Mouse (Mus musculus): ENCODE measurements around the gene Tbc1d16.

The Tbc1d16 gene

DNA sequence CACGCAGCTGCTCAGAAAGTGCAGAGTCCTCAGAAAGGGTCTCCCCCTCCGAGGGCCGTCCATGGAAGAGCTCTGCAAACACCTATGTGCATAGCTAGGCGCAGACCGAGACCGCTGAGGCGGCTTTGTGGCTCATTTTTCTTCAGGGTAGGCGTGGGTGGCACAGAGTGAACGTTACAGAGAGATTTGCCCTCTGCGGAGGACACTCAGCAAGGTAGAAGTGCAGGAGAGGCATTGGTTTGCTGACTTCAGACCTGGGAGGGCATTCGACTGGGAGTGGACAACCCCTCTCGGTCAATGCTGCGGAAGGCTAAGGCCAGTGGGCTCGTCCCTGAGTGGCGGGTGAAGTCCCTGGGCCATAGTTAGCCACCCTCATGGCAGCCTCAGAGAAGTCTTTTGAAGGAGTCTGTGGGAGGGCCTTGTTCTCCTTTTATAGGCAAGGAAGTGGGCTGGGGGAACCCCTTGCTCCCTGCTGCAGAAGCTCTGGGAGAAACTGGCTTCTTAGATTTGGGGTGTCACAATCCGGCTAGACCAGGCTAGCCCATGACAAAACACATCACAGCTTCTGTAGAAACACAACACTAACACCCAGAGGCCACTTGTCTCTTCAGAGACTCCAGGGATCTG is 84.8 kb downstream of the Tbc1d16 start:
- DNase-seq (ENCODE audit: low read depth) = peak; percentile 79

DNA sequence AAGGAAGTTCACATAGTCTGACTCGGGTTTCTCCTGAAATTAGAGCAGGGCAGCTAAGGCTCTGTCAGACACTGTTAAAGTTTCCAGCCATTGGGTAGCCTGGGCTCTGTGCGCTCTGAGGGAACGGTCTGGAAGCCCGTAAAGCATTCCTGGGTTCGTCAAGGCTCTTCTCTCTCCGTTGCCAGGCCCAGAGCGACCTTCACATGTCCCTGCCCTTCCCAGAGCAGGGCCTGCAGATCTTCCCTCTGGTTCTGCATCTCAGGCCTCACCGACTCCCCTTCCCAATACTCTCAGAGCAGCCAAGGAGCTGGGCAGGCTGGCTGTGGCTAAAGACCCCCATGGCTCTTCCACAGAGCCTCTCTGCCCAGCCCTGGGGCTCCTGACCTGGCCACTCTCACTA is 85.7 kb downstream of the Tbc1d16 start:
- no peak for DNase-seq (ENCODE audit: low read depth)

DNA sequence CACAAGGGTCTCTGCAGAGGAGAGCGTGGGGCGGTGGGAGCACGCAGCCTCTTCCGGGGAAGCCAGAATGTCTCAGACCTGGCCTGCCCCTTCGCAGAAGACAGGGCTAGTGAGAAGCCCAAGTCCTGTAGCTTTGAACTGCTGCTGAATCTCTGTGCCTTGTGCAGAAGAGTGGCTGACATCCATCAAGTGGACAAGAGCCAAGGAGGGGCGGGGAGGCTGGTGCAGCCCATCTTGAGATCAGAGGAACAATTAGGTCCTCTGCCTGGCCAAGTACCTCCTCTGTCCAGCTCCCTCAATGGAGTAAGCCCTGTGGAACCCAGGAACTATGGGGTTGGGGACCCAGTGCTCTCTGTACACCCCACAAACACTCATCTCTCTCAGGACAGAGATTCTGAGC is 89.3 kb downstream of the Tbc1d16 start:
- no peak for DNase-seq (ENCODE audit: low read depth)

DNA sequence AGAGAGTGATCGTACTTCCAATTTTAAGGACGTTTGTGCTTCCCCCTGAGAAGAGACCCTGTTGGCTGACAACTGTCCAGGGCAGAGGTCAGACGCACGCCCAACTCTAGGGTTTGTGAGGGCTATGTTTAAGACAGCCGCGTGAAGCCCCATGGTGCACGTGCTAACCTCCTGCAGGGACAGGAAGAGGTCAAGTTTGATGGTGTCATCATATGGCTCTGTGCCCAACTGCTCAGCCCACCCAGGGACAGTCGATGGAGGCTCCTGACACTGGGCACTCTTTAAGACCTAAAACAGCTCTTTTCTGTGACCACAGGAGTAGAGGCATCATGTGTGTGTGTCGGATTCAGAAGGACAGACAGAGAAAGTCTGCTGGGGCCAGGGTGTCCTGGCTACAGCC is 90.1 kb downstream of the Tbc1d16 start:
- DNase-seq (ENCODE audit: low read depth) = no peak

DNA sequence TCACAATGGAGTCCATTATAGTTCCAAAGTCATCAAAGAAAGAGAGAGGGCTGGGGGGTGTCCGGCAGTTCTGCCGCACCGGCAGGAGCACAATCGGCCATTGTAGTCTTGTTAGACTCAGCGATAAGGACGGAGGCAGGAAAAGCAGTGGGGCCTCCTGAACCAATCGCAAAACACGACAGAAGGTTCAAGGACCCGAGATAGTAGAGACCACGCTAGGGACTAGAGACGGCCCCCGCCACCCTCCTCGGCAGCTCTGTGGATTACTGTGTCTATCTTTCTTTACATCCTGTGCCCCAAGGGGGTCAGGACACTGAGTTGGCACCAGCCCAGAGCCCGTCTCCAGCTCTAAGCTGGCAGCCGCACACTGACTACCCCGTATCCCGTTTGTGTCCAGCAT is 93.7 kb downstream of the Tbc1d16 start:
- DNase-seq (ENCODE audit: low read depth) = peak; percentile 65

DNA sequence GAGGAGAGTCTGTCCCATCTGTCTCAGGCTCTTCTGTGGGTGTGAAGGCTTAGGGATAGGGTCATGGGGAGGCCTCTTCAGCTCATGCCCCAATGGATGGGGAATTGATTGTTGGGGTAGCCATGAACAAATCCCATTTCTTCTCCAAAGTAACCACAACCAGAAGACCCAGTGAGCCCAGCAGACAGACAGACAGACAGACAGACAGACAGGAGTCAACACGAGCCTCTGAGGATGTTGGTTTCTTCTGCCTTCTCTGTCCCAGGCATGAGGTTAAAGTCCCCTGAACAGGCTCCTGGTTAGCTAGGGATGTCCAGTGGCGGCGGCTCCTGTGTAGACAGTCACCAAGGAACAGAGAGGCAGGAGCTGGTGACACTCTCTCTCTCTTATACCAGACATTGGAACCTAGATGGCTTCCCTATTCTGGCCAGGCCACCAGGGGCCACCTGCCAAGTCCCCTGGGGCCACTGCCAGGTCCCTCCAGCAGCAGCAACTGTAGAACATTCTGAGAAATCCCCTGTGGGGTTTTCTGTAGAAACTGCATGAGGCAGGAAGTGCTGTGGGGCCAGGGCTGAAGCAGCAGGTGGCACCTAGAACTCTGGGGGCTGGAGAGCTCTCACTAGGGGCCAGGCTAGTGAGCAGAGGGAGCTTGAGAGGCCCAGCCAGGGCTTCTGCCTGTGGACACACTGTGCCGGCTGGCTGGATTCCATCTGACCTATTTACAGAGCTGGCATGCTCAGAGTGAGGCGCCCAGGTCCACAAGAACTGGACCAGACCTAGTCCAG is 94.7 kb downstream of the Tbc1d16 start:
- peak; percentile 87 for DNase-seq (ENCODE audit: low read depth)

DNA sequence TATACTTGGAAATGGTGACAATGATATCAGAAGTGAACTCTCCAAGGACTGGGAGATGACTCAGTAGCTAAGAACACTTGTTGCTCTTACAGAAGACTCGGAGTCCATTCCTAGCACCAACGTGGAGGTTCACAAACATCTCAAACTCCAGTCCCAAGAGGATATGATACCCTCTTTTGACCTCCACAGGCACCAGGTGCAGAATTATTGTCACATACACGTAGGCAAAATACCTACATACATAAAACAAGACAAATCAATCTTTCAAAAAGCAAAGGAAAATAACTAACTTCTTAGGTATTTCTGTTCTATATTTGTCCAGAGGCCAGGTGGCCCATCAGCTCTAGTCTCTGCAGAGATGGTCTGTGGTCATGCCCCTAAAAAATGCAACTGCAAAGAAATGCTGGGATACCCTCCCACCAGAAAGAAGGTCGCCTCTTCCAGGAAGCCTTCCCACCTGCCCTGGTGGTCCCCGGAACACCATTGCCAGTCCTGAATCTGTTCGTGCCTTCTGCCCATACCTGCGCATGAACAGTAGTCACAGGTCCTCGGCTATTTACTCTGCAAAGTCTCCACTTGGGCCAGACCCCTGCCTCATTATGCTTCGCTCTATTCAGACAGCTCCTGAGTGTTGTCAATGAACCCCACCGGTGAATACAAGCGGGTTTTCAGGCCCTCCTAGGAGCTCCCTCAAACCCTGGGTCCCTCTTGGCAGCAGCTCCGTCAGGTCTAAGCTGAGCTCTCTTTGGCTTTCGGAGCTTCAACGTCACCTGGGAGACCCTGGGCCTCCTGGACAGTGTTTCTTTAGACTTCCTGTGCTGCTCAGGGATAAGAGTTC is 95.9 kb downstream of the Tbc1d16 start:
- peak; percentile 27 for DNase-seq (ENCODE audit: low read depth)

DNA sequence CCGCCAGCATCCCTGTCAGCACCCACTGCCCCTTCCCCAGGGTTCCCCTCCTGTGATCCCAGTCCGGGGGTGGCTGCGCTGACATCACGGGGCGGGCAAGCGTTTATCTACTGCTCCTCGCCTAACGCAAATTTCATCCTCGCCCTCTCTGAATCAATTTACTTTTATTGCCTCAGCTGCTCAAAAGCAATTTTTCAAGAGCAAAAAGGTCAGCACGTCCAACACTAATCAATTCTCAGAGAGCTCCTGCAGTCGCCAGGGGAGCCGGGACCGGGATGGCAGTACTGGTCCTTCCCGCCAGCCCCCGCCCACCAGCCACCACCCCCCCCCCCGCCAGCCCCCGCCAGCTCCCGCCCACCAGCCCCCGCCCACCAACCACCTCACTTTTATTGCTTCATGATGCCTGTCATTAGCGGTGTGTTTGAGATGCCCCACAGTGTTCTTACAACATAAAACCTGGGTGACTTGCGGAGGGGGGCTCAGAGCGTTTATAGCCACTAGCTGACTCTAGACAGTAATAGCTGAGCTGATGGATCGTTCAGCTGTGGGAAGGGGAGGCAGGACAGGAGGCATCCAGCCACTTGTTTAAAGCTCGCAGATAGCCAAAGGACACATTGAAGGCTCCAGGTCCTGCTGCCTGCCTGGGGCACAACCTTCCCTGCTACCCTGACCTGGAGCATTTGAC is 98.1 kb downstream of the Tbc1d16 start:
- peak; percentile 29 for DNase-seq (ENCODE audit: low read depth)

DNA sequence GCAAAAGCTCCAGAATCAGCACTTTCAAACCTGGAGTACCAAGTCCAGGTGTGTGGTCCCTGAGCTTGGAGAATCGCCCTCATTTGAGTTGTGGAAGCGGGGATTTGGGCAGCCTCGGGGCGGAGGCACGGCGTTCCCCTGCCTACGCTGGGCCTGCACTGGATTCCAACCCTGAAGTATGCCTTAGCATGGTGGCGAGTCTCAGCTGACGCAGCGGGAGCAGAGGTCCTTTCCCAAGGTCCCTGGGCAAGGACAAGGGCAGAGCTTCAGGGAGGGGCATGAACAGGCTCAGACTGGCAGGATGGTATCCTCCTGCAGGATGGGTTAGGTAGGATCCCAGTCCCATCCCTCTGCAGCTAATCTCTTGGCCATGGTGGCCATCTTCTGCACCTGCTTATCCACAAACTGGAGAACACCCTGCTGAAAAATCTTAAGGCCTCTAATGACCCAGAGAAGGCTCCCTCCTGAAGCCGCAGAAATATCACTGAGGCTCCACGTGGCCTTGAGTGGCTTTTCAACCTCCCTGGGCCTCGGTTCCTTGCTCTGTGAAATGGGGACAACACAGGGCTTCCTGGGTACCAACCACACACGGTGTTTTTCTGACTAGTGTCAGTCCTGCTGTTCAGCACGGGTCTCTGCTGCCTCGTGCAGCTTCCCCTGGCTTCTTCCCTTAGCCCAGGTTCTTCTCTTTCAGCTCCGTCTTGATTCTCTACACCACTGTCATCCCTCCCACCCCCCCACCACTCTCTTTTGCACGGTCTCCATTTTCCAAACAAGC is 98.8 kb downstream of the Tbc1d16 start:
- DNase-seq (ENCODE audit: low read depth) = peak; percentile 59

DNA sequence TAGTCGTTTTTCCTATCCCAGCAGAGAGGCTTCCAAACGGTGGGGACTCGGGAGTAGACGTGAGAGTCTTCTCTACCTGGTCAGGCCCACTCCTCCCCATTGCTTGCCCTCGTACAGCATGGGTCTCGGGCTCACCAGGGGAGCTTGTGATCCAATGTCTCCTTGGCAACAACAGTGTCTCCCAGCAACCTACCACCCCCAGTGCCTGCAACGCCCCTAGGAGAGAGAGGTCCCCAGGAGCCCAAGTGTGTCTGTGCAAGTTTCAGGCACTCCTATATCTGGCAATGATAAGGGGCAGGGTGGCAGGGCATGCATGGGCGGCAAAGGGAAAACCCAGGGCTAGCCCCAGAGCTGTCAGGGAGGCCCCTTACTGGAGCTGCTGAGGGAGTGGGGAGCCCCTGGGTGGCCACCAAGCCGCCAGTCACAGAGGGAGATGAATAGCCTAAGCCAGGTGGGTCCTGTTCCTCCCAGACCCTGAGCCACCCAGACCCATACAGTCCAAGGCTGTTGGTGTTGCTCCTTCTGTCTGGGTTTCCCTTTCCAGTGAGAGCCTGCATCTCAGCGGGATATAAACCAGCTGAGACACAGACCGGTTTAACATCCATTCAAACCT is 99.5 kb downstream of the Tbc1d16 start:
- DNase-seq (ENCODE audit: low read depth) = peak; percentile 42

DNA sequence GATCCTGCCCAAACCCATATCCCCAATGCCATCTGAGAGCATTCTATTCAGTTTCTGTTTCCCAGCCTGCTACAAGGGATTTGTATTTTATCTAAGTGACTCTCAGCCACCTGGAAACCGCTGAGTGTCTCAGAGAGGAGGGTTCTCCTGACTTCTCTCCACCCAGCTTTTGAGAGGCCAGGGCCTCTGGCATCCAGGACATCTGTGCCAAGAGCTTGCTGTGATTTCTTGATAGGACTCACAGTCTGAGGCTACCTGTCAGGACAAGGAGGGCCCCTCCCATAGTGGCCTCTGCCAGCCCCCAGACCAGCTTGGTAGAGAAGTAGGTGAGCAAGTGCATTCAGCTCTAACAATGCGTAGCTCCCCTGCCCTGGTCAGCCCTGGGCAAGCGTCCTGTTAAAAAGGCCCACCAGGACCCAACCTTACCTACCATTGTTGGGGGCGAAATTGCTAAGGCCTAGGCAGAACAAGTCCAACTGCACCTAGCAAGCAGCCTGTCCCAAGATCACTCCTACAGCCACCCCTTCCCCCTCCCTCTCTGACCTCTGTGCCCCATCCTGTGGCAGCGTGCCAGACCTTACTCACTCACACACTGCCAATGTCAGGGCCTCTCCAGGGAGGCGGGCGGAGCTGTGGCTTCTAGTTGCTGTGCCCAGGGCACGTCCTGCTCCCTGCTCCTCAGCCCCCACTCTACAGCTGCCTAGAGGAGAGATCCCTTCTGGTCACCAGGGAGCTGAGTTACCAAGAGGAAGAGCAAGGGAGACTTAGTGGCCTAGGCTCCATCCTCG is 100.4 kb downstream of the Tbc1d16 start:
- DNase-seq (ENCODE audit: low read depth) = peak; percentile 67

DNA sequence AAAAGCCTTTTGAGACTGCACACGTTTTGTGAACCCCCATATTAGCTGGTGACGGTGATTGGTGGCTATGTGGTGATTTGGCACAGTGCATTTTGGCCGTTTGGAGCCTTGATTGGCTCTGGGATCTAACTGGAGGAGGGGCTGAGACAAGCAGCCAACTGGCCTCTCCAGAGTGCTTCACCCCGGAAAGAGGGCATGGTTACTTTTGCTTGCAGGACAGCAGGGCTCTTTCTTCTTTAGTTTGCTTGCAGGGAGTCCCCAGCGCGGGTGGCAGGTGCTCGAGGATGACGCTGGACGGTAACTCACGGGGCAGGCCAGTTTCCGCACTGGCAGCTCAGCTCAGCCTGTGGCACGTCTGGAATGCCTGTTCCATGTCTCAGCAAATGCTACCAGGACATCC is 101.2 kb downstream of the Tbc1d16 start:
- no peak for DNase-seq (ENCODE audit: low read depth)

DNA sequence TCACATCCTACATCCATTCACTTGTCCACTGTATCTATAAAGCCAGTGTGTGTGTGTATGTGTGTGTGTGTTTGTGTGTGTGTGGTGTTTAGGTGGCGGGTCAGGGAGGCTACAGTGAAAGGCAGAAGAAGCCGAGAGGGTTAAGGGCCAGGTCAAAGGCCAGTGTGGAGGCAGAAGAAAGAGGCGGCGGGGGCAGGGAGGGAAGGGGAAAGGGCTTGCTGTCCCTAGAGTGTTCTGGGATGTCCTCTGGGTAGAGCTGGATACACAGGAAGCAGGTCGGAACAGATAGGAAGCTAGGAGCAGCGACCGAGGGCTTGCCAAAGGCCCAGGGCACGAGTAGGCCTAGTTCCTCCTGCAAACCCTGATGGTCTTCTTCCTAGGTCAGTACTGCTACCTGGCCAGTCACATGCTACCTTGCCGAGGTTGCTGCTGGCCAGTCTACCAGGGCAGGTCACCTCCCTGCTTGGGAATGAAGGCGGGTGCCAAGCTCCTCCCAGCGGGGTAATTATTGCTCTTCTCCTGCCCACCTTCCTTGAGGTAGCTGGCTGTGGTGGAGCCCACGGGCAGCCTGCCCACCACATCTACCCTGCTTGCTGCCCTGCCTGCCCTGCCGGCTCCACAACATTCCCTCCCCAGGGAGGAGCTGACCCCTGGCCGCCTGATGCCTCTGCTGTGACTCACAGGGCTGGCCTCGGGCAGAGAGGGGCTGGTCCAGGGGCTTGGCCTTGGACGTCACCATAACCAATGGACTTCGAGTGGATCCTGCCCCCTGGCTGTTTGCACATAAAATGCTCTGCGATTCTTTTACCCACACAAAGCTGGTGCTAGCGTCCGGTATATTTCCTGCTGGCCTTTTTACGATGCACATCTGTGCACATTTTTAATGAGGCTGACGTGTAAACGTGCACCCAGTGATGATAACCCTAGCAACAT is 102.1 kb downstream of the Tbc1d16 start:
- DNase-seq (ENCODE audit: low read depth) = no peak

DNA sequence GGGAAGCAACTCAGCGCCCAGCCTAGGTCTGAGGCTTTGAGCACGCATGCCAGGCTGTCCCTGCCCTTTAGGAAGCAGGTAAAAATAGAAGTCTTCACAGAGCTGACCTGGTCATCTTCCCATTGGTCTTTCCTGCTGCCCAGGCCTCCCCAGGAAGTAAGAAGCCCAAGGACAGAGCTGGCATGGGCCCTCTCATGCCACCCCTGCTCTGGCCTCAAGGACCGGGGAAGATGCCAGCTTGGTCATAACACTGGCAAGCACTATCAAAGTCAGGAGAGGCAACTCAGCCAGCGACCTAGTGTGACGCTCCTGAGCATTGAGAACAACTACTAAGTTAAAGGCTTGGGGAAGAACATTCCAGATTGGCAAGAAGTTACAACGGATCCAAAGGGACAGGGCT is 103.8 kb downstream of the Tbc1d16 start:
- no peak for DNase-seq (ENCODE audit: low read depth)

DNA sequence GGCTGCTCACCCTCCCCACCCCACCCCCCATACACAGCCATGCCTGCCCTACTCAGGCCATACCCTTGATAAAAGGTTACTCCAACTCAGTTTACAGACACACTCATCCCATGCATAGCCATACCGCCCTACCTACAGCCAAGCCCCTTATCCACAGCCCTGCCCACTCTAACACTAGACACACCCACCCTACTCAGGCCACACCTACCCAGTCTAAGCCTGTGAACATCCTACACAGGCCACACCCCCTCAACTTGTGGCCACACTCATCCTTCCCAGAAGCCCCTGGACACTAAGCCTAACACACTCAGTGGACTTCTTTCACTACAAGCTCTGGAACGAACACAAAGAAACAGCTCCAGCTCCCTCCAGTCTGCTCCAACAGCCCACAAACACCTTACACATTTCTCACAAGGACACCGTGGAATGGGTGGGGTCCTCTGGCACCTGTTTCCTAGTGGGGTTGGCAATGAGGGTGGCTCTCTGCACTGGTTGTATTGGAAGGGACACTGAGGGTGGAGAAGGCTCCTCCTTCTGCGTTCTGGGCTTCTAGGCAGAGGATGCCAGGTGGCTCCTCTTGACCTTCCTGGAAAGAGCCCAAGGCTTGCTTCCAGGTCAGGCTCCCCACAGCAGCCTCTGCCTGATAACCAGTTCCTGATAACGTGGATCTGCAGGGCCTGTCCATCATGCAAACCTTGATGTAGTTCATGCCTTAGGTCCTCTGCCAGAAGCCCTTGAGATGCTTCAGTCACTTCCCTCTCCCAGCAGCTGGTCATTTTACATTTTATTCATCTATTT is 104.6 kb downstream of the Tbc1d16 start:
- DNase-seq (ENCODE audit: low read depth) = no peak

DNA sequence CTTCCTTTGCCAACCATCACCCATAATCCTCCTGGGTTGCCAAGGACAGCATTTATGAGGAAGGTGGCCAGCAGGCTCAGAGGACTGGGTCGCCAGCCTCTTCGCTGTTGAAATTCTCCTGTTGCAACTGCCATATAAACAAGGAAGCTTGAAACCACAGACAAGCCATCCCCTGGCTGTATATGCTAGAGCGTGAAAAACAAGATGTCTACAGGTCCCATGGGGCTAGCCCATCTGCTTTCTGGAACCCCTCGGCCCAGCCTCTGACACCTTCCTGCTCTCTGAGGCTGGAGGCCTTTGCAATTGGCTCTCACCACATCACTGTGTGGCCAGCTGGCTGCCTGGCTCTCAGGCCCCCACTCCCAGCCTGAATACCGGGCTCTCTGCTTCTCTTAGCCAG is 105.9 kb downstream of the Tbc1d16 start:
- no peak for DNase-seq (ENCODE audit: low read depth)

DNA sequence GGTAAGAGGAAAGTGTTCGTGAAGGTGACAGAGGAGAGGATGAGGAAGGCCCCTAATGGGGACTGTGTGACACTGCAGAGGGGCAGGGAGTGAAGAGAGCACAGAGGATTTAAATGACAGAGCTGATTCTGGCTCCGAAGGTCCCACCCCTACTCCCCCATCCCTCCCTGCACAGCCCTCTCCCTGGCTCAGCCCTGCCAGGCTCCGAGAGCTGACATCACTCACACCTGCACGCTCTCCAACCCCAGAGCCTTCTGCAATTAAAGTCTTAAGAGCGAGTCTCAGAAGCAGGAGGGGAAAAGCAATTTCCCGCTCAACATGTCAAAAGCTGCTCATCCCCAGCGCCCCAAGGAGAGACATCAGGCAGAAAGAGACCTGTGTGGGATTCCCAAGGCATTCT is 109.4 kb downstream of the Tbc1d16 start:
- DNase-seq (ENCODE audit: low read depth) = no peak

DNA sequence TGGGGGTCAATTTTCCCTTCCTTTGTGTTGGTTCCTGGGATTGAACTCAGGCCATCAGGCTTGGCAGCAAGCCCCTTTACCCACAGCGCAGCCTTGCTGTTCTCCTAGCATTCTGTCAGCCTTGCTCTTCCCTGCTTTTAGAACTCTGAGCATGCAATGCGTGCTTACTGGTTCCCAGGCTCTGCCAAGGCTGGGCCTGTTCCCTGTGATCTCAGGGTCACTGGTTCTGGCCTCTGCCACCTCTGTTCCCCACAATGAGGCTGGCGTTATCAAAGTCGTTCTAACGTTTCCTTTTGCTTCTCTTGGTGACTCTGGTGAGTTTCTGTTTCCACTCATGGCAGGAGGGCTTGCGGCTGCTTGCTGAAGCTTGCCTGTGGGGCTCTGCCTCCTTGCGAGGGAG is 110.4 kb downstream of the Tbc1d16 start:
- peak; percentile 38 for DNase-seq (ENCODE audit: low read depth)

All from induced T-regulatory cell, adult 2 months (primary cell).